Mouse (Mus musculus) MEL (cell line): ENCODE results near the gene Ccdc167. TPM values are rescaled to one million over a fixed set of nuclear protein-coding genes. Genes with fewer than 3 reads are reported as not detected.

ENCODE experiments used
- DNase-seq: peaks from one replicate; pipeline ENCODE4 v3.0.0; 2011; ENCODE audit warnings: low read depth, low spot score
- H3K27ac ChIP-seq: 2 replicates; pipeline ENCODE4 v1.5.1; 2012; ENCODE audit warnings: low read depth, mild to moderate bottlenecking, control low read depth, low read length, moderate library complexity; ENCODE audit not compliant: control insufficient read depth
- H3K27me3 ChIP-seq, 2 experiments: fragments of 150-350 bp in 1 of 2; sonication (generic) in 1 of 2; 2 replicates each; pipeline ENCODE4 v1.6.1; 2012; ENCODE audit warnings: low read length in 2 of 2, mild to moderate bottlenecking in 2 of 2, improper control_type of control experiment in 1 of 2, moderate library complexity in 1 of 2; ENCODE audit not compliant: insufficient read depth in 2 of 2, control insufficient read depth in 1 of 2
- H3K36me3 ChIP-seq, 2 experiments: 2 replicates each; pipeline ENCODE4 v1.6.1; 2012 to 2014; ENCODE audit warnings: low read length in 2 of 2, improper control_type of control experiment in 1 of 2, inconsistent platforms in 1 of 2, mild to moderate bottlenecking in 1 of 2; ENCODE audit not compliant: insufficient read depth in 2 of 2, control insufficient read depth in 1 of 2
- H3K4me1 ChIP-seq, 2 experiments: fragments of 150-350 bp in 1 of 2; sonication (generic) in 1 of 2; 2 replicates each; pipeline ENCODE4 v1.6.1; 2012; ENCODE audit warnings: low read length in 2 of 2, improper control_type of control experiment in 1 of 2, mild to moderate bottlenecking in 1 of 2; ENCODE audit not compliant: insufficient read depth in 2 of 2, control insufficient read depth in 1 of 2
- H3K4me3 ChIP-seq, 2 experiments: fragments of 150-350 bp in 1 of 2; sonication (generic) in 1 of 2; 2 replicates each; pipeline ENCODE4 v1.5.1; 2012; ENCODE audit warnings: low read depth in 2 of 2, low read length in 2 of 2, mild to moderate bottlenecking in 2 of 2, moderate library complexity in 2 of 2, control low read depth in 1 of 2, improper control_type of control experiment in 1 of 2; ENCODE audit not compliant: control insufficient read depth in 1 of 2, insufficient read depth in 1 of 2
- H3K79me2 ChIP-seq: 2 replicates; pipeline ENCODE4 v1.6.1; 2012; ENCODE audit warnings: mild to moderate bottlenecking, low read length, moderate library complexity; ENCODE audit not compliant: control insufficient read depth, poor library complexity, insufficient read depth
- H3K9ac ChIP-seq: 2 replicates; pipeline ENCODE4 v1.6.1; 2012; ENCODE audit warnings: low read depth, mild to moderate bottlenecking, control low read depth, low read length, moderate library complexity; ENCODE audit not compliant: control insufficient read depth, poor library complexity, severe bottlenecking
- H3K9me3 ChIP-seq: fragments of 150-350 bp; sonication (generic); replicated peaks from 2 replicates; pipeline ENCODE4 v1.6.1; 2012; ENCODE audit warnings: mild to moderate bottlenecking, low read length, improper control_type of control experiment, moderate library complexity; ENCODE audit not compliant: insufficient read depth
- BHLHE40 ChIP-seq: IDR thresholded peaks from 2 replicates; pipeline ENCODE4 v1.6.1; 2012; ENCODE audit warnings: low read depth, mild to moderate bottlenecking, inconsistent platforms, low read length, improper control_type of control experiment, borderline replicate concordance
- CHD1 ChIP-seq: IDR thresholded peaks from 2 replicates; pipeline ENCODE4 v1.6.1; 2012; ENCODE audit warnings: low read depth, mild to moderate bottlenecking, inconsistent platforms, low read length, improper control_type of control experiment
- CTCF ChIP-seq, 3 experiments: IDR thresholded peaks in 2 of 3; conservative IDR thresholded peaks in 1 of 3; 2 replicates each; pipeline ENCODE4 v1.5.1; 2011 to 2012; ENCODE audit warnings: low read length in 3 of 3, low read depth in 2 of 3, mild to moderate bottlenecking in 2 of 3, improper control_type of control experiment in 1 of 3, inconsistent platforms in 1 of 3, mixed read lengths in 1 of 3, moderate library complexity in 1 of 3; ENCODE audit not compliant: control insufficient read depth in 1 of 3, insufficient read depth in 1 of 3, poor library complexity in 1 of 3, severe bottlenecking in 1 of 3
- ELF1 ChIP-seq: IDR thresholded peaks from 2 replicates; pipeline ENCODE4 v1.6.1; 2014; ENCODE audit warnings: low read depth, mild to moderate bottlenecking, inconsistent platforms, low read length, improper control_type of control experiment, moderate library complexity
- EP300 ChIP-seq, 2 experiments: IDR thresholded peaks; 2 replicates each; pipeline ENCODE4 v1.6.1; 2011; ENCODE audit warnings: improper control_type of control experiment in 2 of 2, low read length in 2 of 2, low read depth in 1 of 2, mild to moderate bottlenecking in 1 of 2
- ETS1 ChIP-seq: IDR thresholded peaks from 2 replicates; pipeline ENCODE4 v1.6.1; 2012; ENCODE audit warnings: low read depth, mild to moderate bottlenecking, inconsistent platforms, low read length, improper control_type of control experiment, moderate library complexity
- GABPA ChIP-seq: IDR thresholded peaks from 2 replicates; pipeline ENCODE4 v1.6.1; 2012; ENCODE audit warnings: low read depth, mild to moderate bottlenecking, inconsistent platforms, low read length, improper control_type of control experiment, moderate library complexity
- HCFC1 ChIP-seq: IDR thresholded peaks from 2 replicates; pipeline ENCODE4 v1.6.1; 2012; ENCODE audit warnings: low read depth, mild to moderate bottlenecking, inconsistent platforms, low read length, improper control_type of control experiment, moderate library complexity
- JUND ChIP-seq: IDR thresholded peaks from 2 replicates; pipeline ENCODE4 v1.6.1; 2011; ENCODE audit warnings: low read depth, mild to moderate bottlenecking, improper control_type of control experiment, low read length
- KAT2A ChIP-seq: conservative IDR thresholded peaks from 2 replicates; pipeline ENCODE4 v1.6.1; 2012; ENCODE audit warnings: low read depth, low read length, improper control_type of control experiment, inconsistent platforms
- MAFK ChIP-seq: IDR thresholded peaks from 2 replicates; pipeline ENCODE4 v1.6.1; 2011; ENCODE audit warnings: low read depth, mild to moderate bottlenecking, low read length, improper control_type of control experiment, borderline replicate concordance
- MXI1 ChIP-seq: IDR thresholded peaks from 2 replicates; pipeline ENCODE4 v1.6.1; 2011; ENCODE audit warnings: mild to moderate bottlenecking, low read depth, low read length, improper control_type of control experiment
- MYB ChIP-seq: IDR thresholded peaks from 2 replicates; pipeline ENCODE4 v1.6.1; 2011; ENCODE audit warnings: mild to moderate bottlenecking, low read depth, low read length, improper control_type of control experiment
- MYC ChIP-seq: IDR thresholded peaks from 2 replicates; pipeline ENCODE4 v1.6.1; 2011; ENCODE audit warnings: low read depth, mild to moderate bottlenecking, low read length, improper control_type of control experiment, moderate library complexity
- NELFE ChIP-seq: IDR thresholded peaks from 2 replicates; pipeline ENCODE4 v1.6.1; 2011; ENCODE audit warnings: low read depth, low read length, improper control_type of control experiment
- NRF1 ChIP-seq: IDR thresholded peaks from 2 replicates; pipeline ENCODE4 v1.6.1; 2014; ENCODE audit warnings: low read depth, mild to moderate bottlenecking, inconsistent platforms, low read length, improper control_type of control experiment, moderate library complexity; ENCODE audit not compliant: poor library complexity, insufficient read depth, severe bottlenecking
- POLR2AphosphoS2 ChIP-seq: IDR thresholded peaks from 2 replicates; pipeline ENCODE4 v1.6.1; 2011; ENCODE audit warnings: low read length, improper control_type of control experiment
- POLR2AphosphoS5 ChIP-seq: IDR thresholded peaks from 2 replicates; pipeline ENCODE4 v1.6.1; 2012; ENCODE audit warnings: low read depth, borderline replicate concordance, mild to moderate bottlenecking, inconsistent platforms, low read length, moderate library complexity, mixed read lengths
- RCOR1 ChIP-seq: IDR thresholded peaks from 2 replicates; pipeline ENCODE4 v1.6.1; 2012; ENCODE audit warnings: low read depth, mild to moderate bottlenecking, inconsistent platforms, low read length, improper control_type of control experiment
- SIN3A ChIP-seq: IDR thresholded peaks from 2 replicates; pipeline ENCODE4 v1.6.1; 2012; ENCODE audit warnings: low read length, improper control_type of control experiment, inconsistent platforms
- TBP ChIP-seq: IDR thresholded peaks from 2 replicates; pipeline ENCODE4 v1.8.0; 2011; ENCODE audit warnings: low read depth, low read length, improper control_type of control experiment
- TCF12 ChIP-seq: IDR thresholded peaks from 2 replicates; pipeline ENCODE4 v1.6.1; 2014; ENCODE audit warnings: low read depth, mild to moderate bottlenecking, inconsistent platforms, low read length, improper control_type of control experiment, moderate library complexity
- ZC3H11A ChIP-seq: IDR thresholded peaks from 2 replicates; pipeline ENCODE4 v1.6.1; 2012; ENCODE audit warnings: low read depth, mild to moderate bottlenecking, inconsistent platforms, low read length, improper control_type of control experiment
- ZKSCAN1 ChIP-seq: IDR thresholded peaks from 2 replicates; pipeline ENCODE4 v1.6.1; 2012; ENCODE audit warnings: low read depth, mild to moderate bottlenecking, inconsistent platforms, low read length, improper control_type of control experiment, moderate library complexity
- polyA plus RNA-seq, 2 experiments: library from polyadenylated mRNA; stranded (reverse) in 1 of 2; unstranded in 1 of 2; fragments of >175 nt in 1 of 2; fragments of >200 nt in 1 of 2; gene quantifications; 2 replicates each; pipeline versions ENCODE4 v1.2.1 to v1.2.4; 2012; ENCODE audit warnings: low replicate concordance in 2 of 2, low read depth in 1 of 2; ENCODE audit not compliant: insufficient read length in 2 of 2, insufficient read depth in 1 of 2, missing spikeins in 1 of 2
- total RNA-seq: library from RNA; depleted of rRNA; stranded (reverse); fragments of 300-350 nt; gene quantifications from 2 replicates; pipeline ENCODE4 v1.2.3, GENCODE M21; 2012

Ccdc167 gene
- total and polyA plus RNA-seq, 3 experiments: 12.1 to 13.4 TPM; not detected in 1

DNA sequence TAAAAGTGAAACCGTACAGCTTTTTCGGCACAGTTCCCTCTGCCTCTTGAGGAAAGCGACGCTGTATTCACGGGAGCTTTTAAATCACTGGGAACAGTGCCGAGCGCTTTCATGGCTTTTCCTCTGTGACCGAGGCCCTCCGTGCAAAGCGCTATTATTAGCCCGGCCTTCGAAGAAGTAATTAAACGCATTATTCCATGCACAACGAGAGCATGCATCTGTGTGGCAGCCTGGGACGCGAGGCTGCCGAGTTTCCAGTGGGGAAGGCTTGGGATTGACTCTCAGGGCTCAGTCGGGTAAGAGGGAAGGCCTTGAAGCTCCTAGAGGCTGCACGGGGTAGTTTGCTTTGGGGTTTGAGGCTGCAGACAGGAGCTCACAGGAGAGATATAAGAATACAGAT, 43.1 kb upstream of the Ccdc167 start:
- Histone ChIP-seq H3K79me2 (no peaks in the 10 kb centered on the region), H3K9ac (no peak overlapping the region), H3K4me1 (peaks cover 2 to 8% of the 10 kb centered on the region in 2 experiments; a peak in 2 of 4 replicates), H3K27me3 (no peaks in the 10 kb centered on the region), H3K9me3 (no peaks in the 10 kb centered on the region), H3K4me3 (no peak overlapping the region), H3K36me3 (peaks cover 0 to 4% of the 10 kb centered on the region in 2 experiments; a peak in 1 of 4 replicates), H3K27ac (no peak overlapping the region)
- TF ChIP-seq ZC3H11A (no peak), HCFC1 (no peak), GABPA (no peak), TCF12 (no peak), EP300 (IDR thresholded peaks at IDR 0.05; ENCODE audit: low read depth in 1 of 2, low read length in 2 of 2) (no peak), MYC (no peak), MYB (no peak), BHLHE40 (no peak), MXI1 (no peak), POLR2AphosphoS5 (no peak), MAFK (no peak), ZKSCAN1 (no peak), RCOR1 (no peak), TBP (no peak)
- DNase-seq: no peak

DNA sequence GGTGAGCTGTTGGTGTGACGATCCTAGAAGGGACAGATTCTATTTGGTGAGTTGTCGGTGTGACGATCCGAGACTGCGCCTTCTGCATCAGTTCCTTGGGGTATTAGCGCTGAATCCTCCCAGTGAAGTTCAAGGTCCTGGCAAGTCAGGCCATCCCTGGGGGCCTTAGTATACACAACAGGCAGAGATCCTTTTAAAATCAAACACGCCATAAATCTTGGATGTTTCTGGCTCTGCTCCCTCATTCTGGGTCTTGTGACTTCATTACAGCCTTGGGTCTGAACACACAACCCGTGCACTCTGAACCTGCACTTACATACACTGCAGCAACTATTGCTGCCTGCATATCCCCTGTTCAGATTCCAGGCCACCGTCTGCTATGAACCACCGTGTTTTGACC, 39.5 kb upstream of the Ccdc167 start:
- no peak for DNase-seq
- H3K79me2 ChIP-seq: no peaks in the 10 kb centered on the region
- H3K4me1 ChIP-seq: no peaks in the 10 kb centered on the region
- TF ChIP-seq ETS1 (no peak), NRF1 (no peak), CHD1 (no peak), POLR2AphosphoS2 (no peak), NELFE (no peak), KAT2A (no peak), ZKSCAN1 (no peak), MYB (no peak), TCF12 (no peak), MYC (no peak), SIN3A (no peak), CTCF (IDR thresholded peaks at IDR 0.05 in 2 of 3, conservative IDR thresholded peaks at IDR 0.05 in 1 of 3; ENCODE audit: control insufficient read depth in 1 of 3, insufficient read depth in 1 of 3, low read depth in 2 of 3, low read length in 3 of 3, poor library complexity in 1 of 3, severe bottlenecking in 1 of 3) (no peak), ELF1 (no peak), GABPA (no peak), JUND (no peak)
- H3K27ac ChIP-seq: no peak overlapping the region
- no peaks in the 10 kb centered on the region for H3K9me3 ChIP-seq
- no peak overlapping the region for H3K9ac ChIP-seq
- H3K36me3 ChIP-seq: peaks cover 0 to 2% of the 10 kb centered on the region in 2 experiments; a peak in 1 of 4 replicates
- H3K4me3 ChIP-seq: no peak overlapping the region
- H3K27me3 ChIP-seq: peaks cover 0 to 3% of the 10 kb centered on the region in 2 experiments; a peak in 1 of 4 replicates
